Mouse (Mus musculus): ENCODE results near the gene Rnf187. TPM values are rescaled to one million over a fixed set of nuclear protein-coding genes. Genes with fewer than 3 reads are reported as not detected.

The Rnf187 gene
- total RNA-seq (2021): 10 to 100 TPM; 88.8 to 90.3 TPM
- long read RNA-seq, experiment 1, transcript Rnf187-201 (4 exons, 1,949 nt): major isoform, 262 of 294 reads
- long read RNA-seq, experiment 1, partial matches to known transcripts: 6 of 294 reads
- long read RNA-seq, experiment 1, other reads (novel, unspliced or antisense): 26 of 294 reads
- long read RNA-seq, experiment 2, transcript Rnf187-201 (4 exons, 1,949 nt): major isoform, 310 of 342 reads
- long read RNA-seq, experiment 2, partial matches to known transcripts: 5 of 342 reads
- long read RNA-seq, experiment 2, other reads (novel, unspliced or antisense): 27 of 342 reads

- DNase-seq (ENCODE audit: low spot score): peak; percentile 90
Observed at GRCm38 (mm10) chr11:58938322-58939087, at the start of gene Rnf187. TSS of gene Rnf187 (minus strand) at chr11:58938916.

- DNase-seq (ENCODE audit: low spot score): no peak
Observed at GRCm38 (mm10) chr11:58985299-58985917, 46.7 kb upstream of the Rnf187 start.

DNA sequence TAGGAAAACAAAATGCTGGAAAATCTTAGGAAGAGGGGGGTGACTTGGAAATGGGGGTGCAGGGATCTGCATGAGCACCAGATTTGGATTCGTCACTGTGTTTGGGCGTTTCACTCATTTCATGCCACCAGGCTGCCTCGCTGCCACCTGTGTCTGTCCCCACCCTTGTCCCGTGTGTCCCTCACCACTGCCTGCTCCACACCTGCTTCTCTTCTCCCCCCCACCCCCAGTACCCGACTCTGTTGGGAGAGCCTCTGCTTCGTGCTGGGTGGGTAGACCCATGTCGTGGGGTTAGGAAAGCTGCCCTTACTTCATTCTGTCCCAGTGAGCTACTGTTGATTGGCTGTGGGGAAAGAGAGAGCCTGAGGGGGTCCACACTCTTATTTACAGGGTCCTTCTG lies 45.9 kb upstream of the Rnf187 start:
- DNase-seq (ENCODE audit: low spot score): no peak

GRCm38 (mm10) chr11:58983691-58984341 lies 45.1 kb upstream of the Rnf187 start:
- DNase-seq (ENCODE audit: low spot score): no peak

GRCm38 (mm10) chr11:58982471-58983097 lies 43.9 kb upstream of the Rnf187 start:
- DNase-seq (ENCODE audit: low spot score): no peak

DNA sequence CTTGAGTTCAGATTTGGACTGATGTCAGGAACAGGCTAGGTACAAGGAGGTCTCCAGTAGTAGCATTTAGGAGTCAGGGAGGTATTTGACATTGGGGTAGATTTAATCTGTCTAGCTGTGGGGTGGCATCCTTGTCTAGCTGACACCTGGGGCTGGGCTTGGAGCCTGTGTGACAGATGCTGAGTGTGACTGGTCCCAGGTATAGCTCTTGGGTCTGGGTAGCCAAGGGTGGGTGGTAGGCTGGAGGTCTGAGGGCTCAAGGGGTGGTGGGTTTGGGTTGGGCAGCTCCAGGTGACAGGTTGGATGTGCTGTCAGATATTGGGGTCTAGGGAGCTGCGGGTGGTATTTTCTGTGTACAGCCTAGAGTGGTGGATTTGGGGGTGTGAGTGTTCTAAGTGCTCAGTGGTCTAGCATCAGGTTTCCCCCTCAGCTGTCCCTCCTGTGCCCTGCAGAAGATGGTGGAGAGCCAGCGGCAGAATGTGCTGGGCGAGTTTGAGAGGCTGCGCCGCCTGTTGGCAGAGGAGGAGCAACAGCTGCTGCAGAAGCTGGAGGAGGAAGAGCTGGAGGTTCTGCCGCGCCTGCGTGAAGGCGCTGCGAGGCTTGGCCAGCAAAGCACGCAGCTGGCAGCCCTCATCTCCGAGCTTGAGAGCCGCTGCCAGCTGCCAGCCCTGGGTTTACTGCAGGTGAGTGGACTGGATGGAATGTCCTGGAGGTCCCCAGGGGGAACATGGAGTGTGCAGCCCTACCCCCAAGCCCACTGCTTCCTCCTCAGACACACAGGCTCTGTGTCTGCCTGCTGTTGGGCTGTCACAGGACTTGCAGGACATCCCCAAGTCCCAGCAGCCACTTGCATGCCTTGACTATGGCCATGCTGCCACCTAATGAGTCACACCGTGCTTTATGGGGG lies 43.1 kb upstream of the Rnf187 start:
- peak; percentile 84 for DNase-seq (ENCODE audit: low spot score)

GRCm38 (mm10) chr11:58980381-58980990 lies 41.8 kb upstream of the Rnf187 start:
- DNase-seq (ENCODE audit: low spot score): no peak

DNA sequence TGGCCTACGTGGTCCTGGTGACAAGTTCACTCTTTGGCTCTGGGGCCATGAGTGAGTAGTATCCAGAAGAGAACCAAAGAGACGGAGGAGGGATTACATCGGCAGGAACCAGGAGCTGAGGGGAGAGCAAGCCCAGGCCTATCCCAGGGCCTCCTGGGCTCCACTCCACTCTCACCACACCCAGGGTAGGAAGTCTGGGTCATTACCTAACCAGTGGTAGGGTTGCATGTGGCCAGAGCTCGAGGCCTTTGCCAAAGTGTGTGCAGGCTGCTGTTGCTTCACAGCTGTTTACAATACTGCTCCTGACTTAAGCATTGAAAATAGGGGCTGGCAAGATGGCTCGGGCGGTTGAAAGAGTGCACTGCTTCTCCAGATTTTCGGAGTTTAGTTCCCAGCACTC lies 40.9 kb upstream of the Rnf187 start:
- DNase-seq (ENCODE audit: low spot score): peak; percentile 43

GRCm38 (mm10) chr11:58979183-58979582 lies 40.5 kb upstream of the Rnf187 start:
- no peak for DNase-seq (ENCODE audit: low spot score)

DNA sequence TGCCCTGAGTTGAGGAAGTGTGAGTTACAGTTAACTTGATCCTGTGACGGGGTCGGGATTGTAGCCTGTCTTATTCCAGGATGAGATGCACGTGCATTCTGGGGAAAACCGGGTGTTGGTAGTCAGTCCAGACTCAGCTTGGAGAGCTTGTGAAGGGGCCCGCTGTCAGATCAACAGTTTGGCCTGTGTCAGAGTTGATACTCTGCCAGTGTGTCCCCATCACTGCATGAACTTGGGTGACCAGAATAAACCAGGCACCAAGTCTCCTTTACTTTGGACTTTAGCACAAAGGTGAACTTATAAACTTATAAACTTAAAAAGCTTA lies 40.0 kb upstream of the Rnf187 start:
- DNase-seq (ENCODE audit: low spot score): no peak

GRCm38 (mm10) chr11:58978027-58978705 lies 39.5 kb upstream of the Rnf187 start, which contains the start of gene Trim11:
TSS of gene Trim11 (plus strand) at chr11:58978093.
- peak; percentile 57 for DNase-seq (ENCODE audit: low spot score)

DNA sequence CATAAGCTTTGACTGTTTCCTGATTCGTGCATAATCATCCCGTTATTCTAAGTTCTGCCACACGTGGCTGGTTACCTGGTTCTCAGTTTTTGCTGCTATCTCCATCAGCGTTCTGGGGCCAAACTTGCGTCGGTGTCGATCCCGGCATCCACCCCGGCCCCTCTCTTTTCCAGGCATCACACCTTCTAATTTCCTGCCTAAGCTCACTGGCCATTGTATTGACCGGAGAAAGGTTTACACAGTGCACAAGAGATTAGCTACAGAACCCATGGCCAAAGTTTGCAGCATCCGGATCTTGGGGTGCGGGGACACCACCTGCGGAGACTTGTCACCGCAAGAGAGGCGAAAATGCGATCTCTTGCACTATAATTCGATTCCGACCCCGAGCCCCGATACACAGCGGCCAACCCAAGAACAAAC lies 38.9 kb upstream of the Rnf187 start:
- no peak for DNase-seq (ENCODE audit: low spot score)

DNA sequence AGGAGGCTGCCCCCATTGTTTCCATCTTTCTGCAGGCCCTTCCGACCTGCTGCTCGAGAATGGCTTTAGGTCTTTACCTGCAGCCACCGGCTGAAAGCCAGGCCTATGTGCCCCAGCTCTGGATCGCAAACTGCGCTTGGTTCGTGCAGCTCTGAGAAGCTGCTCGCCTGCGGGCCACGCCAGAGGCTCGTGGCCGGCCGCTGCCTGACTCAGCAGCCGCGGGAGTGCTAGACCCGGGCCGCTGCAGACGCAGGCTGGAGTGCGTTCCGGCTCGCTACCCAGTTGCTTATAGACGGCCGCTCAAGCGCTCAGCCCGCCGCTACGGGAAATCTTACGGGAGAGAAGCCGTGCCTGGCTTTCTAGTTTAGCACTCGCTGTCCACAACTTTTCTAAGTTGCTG lies 38.4 kb upstream of the Rnf187 start:
- DNase-seq (ENCODE audit: low spot score): no peak

DNA sequence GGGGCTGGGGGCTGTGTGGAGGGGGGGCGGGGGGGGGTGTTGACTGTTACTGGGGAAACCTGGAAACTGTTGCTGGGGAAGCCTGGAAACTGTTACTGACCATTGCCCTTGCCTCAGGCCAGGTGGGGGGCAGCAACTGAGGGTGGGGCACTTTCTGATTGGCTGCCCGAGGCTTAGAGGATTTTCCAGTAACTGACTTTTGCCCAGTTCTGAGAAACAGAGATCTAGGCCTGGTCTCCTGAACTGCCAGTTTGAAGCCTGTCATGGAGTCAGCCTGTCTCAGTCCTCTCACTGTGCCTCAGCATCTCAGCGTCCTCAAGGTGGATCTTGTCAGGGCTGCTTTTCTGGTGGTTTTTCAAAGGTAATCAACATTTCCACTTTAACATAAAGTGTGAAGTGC lies 35.7 kb upstream of the Rnf187 start:
- DNase-seq (ENCODE audit: low spot score): no peak

GRCm38 (mm10) chr11:58971796-58972195 lies 33.1 kb upstream of the Rnf187 start:
- DNase-seq (ENCODE audit: low spot score): no peak

GRCm38 (mm10) chr11:58970831-58971530 lies 32.3 kb upstream of the Rnf187 start:
- DNase-seq (ENCODE audit: low spot score): no peak

GRCm38 (mm10) chr11:58969659-58970058 lies 30.9 kb upstream of the Rnf187 start:
- DNase-seq (ENCODE audit: low spot score): no peak

- DNase-seq (ENCODE audit: low spot score): no peak
Observed at GRCm38 (mm10) chr11:58969027-58969426, 30.3 kb upstream of the Rnf187 start.

DNA sequence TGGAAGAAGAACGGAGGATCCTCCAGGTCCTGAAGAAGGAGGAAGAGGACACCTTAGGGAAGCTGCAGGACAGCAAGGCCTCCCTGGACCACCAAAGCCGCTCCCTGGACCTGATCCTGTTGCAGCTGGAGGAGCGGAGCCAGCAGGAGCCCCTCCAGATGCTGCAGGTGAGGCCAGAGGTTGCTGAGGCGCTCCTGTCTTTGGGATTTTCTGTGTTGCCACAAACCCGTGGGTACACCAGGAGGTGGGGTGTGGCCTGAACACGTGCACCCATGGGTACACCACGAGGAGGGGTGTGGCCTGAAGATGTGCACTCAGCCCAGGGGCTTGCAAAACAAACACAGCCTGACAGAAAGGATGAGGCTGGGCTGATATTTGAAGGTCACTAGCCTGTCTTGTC lies 29.8 kb upstream of the Rnf187 start:
- no peak for DNase-seq (ENCODE audit: low spot score)
